Mouse (Mus musculus) lung, postnatal 36 days (tissue): ENCODE data around the gene L2hgdh.
"Not testable (repeated sequence)": the region's sequence is repeated elsewhere in the genome, so short reads cannot be mapped to it uniquely, and the experiment has no call there.

ENCODE experiments used
- DNase-seq: peaks from one replicate; pipeline ENCODE4 v3.0.0; 2022; ENCODE audit warnings: mixed read lengths

L2hgdh gene

DNA sequence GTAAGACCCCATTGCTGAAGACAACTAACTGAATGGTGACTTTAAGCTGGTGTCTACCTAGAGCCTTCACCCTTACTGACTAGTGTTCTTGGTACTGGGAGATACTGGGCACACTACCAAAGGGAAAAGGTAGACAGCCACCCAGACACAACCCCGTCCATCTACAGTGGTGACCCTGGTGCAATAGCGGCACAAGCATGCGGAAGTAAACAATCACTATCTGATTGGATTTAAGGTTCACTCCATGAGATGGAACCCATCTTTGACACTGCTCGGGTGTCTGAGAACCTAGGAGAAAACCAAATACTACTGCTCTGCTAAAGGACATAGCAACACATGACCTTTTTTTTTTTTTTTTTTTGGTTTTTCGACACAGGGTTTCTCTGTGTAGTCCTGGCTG lies 63.0 kb downstream of the L2hgdh start:
- DNase-seq, result no peak

DNA sequence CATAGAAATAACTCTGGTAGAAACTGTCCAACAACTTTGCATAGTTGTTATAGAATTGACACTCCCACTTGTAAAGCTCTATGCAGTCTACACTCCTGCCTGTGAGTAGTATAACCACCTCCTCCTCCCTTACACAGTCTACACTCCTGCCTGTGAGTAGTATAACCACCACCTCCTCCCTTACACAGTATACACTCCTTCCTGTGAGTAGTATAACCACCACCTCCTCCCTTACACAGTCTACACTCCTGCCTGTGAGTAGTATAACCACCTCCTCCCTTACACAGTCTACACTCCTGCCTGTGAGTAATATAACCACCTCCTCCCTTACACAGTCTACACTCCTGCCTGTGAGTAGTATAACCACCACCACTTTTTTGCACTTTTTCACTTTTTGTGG lies 70.7 kb downstream of the L2hgdh start:
- not testable (repeated sequence) for DNase-seq

GRCm38 (mm10) chr12:69649511-69649910 lies 75.2 kb downstream of the L2hgdh start:
- DNase-seq, result no peak

GRCm38 (mm10) chr12:69645821-69646616 lies 78.7 kb downstream of the L2hgdh start:
- peak; percentile 36 for DNase-seq

GRCm38 (mm10) chr12:69644877-69645276 lies 79.8 kb downstream of the L2hgdh start:
- DNase-seq, result peak; percentile 59

GRCm38 (mm10) chr12:69642877-69643276 lies 81.8 kb downstream of the L2hgdh start:
- DNase-seq, result no peak
